Mouse (Mus musculus): ENCODE measurements around the gene Slc16a5. TPM values are rescaled to one million over a fixed set of nuclear protein-coding genes. Genes with fewer than 3 reads are reported as not detected.

The Slc16a5 gene
- polyA plus RNA-seq, 1 experiment: 0.07 TPM

DNA sequence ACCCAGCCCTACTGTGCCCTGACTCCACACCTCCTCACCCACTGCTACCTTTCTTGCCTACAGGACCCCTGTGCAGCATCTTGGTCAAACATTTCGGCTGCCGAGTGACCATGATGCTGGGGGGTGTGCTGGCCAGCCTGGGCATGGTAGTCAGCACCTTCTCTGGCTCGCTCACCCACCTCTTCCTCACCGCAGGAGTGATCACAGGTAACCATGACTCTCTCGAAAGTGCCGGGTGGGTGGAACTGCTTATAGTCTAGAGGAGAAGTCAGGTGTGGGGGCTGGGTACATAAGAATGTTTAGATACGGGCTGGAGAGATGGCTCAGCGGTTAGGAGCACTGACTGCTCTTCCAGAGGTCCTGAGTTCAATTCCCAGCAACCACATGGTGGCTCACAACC lies 2.6 kb downstream of the Slc16a5 start:
- TF ChIP-seq USF1 (IDR thresholded peaks at IDR 0.05; ENCODE audit: low read depth) (no peak), MYOG (IDR thresholded peaks at IDR 0.05; ENCODE audit: control insufficient read depth, extremely low read depth, insufficient read length) (no peak), CTCF (IDR thresholded peaks at IDR 0.05; ENCODE audit: control insufficient read depth, insufficient read depth, insufficient read length) (no peak), MYOD1 (IDR thresholded peaks at IDR 0.05; ENCODE audit: control insufficient read depth, insufficient read length, low read depth) (no peak), FOSL1 (IDR thresholded peaks at IDR 0.05; ENCODE audit: insufficient read depth, low read length, poor library complexity, severe bottlenecking) (no peak)
- Histone ChIP-seq H3K4me3 (ENCODE audit: insufficient read depth, poor library complexity, severe bottlenecking) (no peak overlapping the region), H3K27me3 (ENCODE audit: control insufficient read depth, insufficient read depth, insufficient read length) (peaks cover 17% of the 10 kb centered on the region), H3K79me3 (ENCODE audit: low read depth) (no peaks in the 10 kb centered on the region), H3ac (ENCODE audit: control insufficient read depth, insufficient read length, low read depth) (no peak overlapping the region), H3K79me2 (ENCODE audit: control insufficient read depth, insufficient read depth) (no peaks in the 10 kb centered on the region), H3K36me3 (ENCODE audit: control insufficient read depth, insufficient read depth) (no peaks in the 10 kb centered on the region)

DNA sequence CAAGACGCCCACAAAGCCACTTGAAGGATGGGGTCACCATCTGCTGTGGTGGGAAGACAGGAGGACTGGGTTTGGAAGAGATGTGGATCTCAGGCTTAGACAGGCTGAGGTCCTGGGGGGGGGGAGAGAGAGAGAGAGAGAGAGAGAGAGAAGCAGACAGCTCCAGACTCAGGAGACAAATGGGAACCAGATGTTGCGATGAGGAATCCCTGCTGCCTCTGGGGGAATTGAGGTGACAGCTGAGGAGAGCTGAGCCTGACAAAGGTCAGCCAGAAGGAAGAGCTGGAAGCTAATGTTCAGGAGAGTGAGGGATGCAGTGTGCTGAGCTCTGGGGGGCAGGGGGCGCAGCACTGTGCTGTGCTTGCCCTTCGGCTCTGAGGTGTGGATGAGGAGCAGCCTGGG lies 4.9 kb downstream of the Slc16a5 start:
- H3K79me3 ChIP-seq (ENCODE audit: low read depth): no peaks in the 10 kb centered on the region
- TF ChIP-seq CEBPB (IDR thresholded peaks at IDR 0.05; ENCODE audit: low read depth) (no peak), MYOD1 (IDR thresholded peaks at IDR 0.05; ENCODE audit: control insufficient read depth, insufficient read length, low read depth) (no peak), CTCF (IDR thresholded peaks at IDR 0.05; ENCODE audit: control insufficient read depth, insufficient read depth, insufficient read length) (no peak), MAX (IDR thresholded peaks at IDR 0.05) (no peak), USF1 (IDR thresholded peaks at IDR 0.05; ENCODE audit: low read depth) (no peak), MYOG (IDR thresholded peaks at IDR 0.05; ENCODE audit: control insufficient read depth, extremely low read depth, insufficient read length) (no peak), FOSL1 (IDR thresholded peaks at IDR 0.05; ENCODE audit: insufficient read depth, low read length, poor library complexity, severe bottlenecking) (no peak)
- no peak overlapping the region for H3K4me3 ChIP-seq (ENCODE audit: insufficient read depth, poor library complexity, severe bottlenecking)
- H3K36me3 ChIP-seq (ENCODE audit: control insufficient read depth, insufficient read depth): no peaks in the 10 kb centered on the region
- H3ac ChIP-seq (ENCODE audit: control insufficient read depth, insufficient read length, low read depth): no peak overlapping the region
- no peaks in the 10 kb centered on the region for H3K79me2 ChIP-seq (ENCODE audit: control insufficient read depth, insufficient read depth)
- peaks cover 13% of the 10 kb centered on the region for H3K27me3 ChIP-seq (ENCODE audit: control insufficient read depth, insufficient read depth, insufficient read length)

DNA sequence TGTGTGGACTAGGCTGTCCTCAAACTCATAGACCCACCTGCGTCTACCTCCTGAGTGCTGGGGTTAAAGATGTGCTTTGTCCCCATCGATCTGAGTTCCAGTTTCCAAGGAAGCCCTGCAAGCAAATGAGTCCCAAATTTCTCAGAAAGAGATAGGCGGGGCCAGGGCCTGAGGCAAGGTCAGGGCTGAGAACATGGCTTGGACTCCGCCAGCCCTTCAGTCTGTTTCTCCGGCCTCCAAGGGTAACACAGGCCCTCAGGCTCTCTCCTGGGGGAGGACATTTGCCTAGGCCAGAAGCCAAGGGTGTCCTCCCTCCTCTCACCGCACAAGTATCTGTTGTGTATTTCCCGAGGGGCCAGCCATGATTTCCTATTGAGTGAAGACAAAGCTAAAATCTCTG lies 9.9 kb downstream of the Slc16a5 start:
- Histone ChIP-seq H3K79me3 (ENCODE audit: low read depth) (no peaks in the 10 kb centered on the region), H3K79me2 (ENCODE audit: control insufficient read depth, insufficient read depth) (peaks cover 17% of the 10 kb centered on the region), H3K27me3 (ENCODE audit: control insufficient read depth, insufficient read depth, insufficient read length) (no peaks in the 10 kb centered on the region), H3K36me3 (ENCODE audit: control insufficient read depth, insufficient read depth) (no peaks in the 10 kb centered on the region), H3ac (ENCODE audit: control insufficient read depth, insufficient read length, low read depth) (no peak overlapping the region), H3K4me3 (ENCODE audit: insufficient read depth, poor library complexity, severe bottlenecking) (no peak overlapping the region)
- TF ChIP-seq FOSL1 (IDR thresholded peaks at IDR 0.05; ENCODE audit: insufficient read depth, low read length, poor library complexity, severe bottlenecking) (no peak), USF1 (IDR thresholded peaks at IDR 0.05; ENCODE audit: low read depth) (no peak), CTCF (IDR thresholded peaks at IDR 0.05; ENCODE audit: control insufficient read depth, insufficient read depth, insufficient read length) (no peak), MAX (IDR thresholded peaks at IDR 0.05) (no peak), CEBPB (IDR thresholded peaks at IDR 0.05; ENCODE audit: low read depth) (no peak), MYOD1 (IDR thresholded peaks at IDR 0.05; ENCODE audit: control insufficient read depth, insufficient read length, low read depth) (no peak), MYOG (IDR thresholded peaks at IDR 0.05; ENCODE audit: control insufficient read depth, extremely low read depth, insufficient read length) (no peak)

DNA sequence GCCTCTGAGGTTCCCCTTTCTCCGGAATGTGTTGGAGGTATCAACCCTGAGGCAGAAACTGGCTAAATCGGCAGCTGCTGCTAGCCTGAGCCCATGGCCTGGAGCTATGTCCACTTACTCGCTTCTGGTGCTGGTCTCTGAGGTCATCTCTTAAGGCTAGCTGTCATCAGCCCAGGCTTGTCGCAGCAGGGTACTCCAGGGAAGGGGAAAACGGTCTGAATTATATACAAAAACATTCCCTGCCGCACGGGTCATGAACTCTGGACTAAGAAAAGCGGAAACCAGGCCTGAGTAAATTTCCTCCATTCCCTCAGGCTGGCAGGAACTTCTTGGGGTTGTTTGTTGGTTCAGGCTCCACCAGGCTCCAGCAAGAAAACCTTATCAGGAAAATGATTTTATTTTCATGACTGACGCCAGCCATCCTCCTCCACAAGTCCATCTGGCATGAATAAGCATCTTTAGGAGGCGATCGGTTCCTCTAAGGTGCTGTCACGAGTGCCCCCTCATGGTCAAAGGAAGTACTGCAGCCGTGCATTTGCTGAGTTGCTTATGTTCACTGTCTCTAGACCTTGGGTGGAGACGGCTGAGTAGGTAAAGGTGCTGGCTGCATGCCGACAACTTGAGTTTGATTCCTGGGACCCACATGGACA lies 11.5 kb downstream of the Slc16a5 start:
- Histone ChIP-seq H3K4me3 (ENCODE audit: insufficient read depth, poor library complexity, severe bottlenecking) (no peak overlapping the region), H3K79me3 (ENCODE audit: low read depth) (peaks cover 2% of the 10 kb centered on the region), H3K36me3 (ENCODE audit: control insufficient read depth, insufficient read depth) (no peaks in the 10 kb centered on the region), H3K79me2 (ENCODE audit: control insufficient read depth, insufficient read depth) (peaks cover 22% of the 10 kb centered on the region), H3ac (ENCODE audit: control insufficient read depth, insufficient read length, low read depth) (no peak overlapping the region), H3K27me3 (ENCODE audit: control insufficient read depth, insufficient read depth, insufficient read length) (no peaks in the 10 kb centered on the region)
- TF ChIP-seq FOSL1 (IDR thresholded peaks at IDR 0.05; ENCODE audit: insufficient read depth, low read length, poor library complexity, severe bottlenecking) (no peak), CTCF (IDR thresholded peaks at IDR 0.05; ENCODE audit: control insufficient read depth, insufficient read depth, insufficient read length) (peak; percentile 88)

DNA sequence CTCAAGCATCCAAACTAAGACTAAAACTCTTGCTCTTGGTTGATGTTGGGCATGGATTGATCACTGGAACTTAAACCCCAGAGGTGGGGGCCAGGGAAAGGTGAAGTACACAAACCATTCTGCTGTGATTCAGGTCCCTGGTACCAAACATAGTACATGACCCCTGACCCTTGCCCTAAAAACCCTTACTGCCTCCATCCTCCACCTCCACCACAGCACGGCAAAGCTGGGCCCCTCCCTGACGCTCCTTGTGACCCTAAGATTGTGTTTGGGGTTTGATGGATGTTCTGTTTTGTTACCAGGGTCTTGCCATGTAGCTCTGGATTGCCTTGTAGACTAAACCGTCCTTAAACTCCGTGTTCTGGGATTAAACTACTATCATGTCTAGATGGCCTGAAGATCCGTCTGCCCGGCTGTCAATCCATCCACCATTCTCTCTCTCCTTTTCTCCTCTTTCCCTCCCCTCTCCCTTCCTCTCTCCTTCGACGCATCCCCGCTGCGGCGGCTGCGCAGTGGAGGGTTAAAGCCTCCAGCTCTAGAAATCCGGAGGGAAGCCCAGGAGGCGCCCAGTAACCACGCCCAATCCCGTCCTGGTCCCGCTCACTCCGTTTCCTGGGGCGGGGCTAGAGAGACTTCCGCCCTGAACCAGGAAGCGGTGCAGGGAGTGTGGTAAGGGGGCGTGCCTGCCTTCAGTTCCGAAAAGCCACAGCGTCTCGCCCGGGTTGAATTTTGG lies 12.9 kb downstream of the Slc16a5 start, which contains the start of gene Armc7:
Gene Armc7 (plus strand): TSS at position 643 of the 733 bp plus-strand sequence.
- Histone ChIP-seq H3K36me3 (ENCODE audit: control insufficient read depth, insufficient read depth) (no peaks in the 10 kb centered on the region), H3ac (ENCODE audit: control insufficient read depth, insufficient read length, low read depth) (peak within 1 kb of the TSS; percentile 84), H3K4me3 (ENCODE audit: insufficient read depth, poor library complexity, severe bottlenecking) (peak within 1 kb of the TSS; percentile 93), H3K27me3 (ENCODE audit: control insufficient read depth, insufficient read depth, insufficient read length) (no peaks in the 10 kb centered on the region), H3K79me3 (ENCODE audit: low read depth) (peaks cover 4% of the 10 kb centered on the region), H3K79me2 (ENCODE audit: control insufficient read depth, insufficient read depth) (peaks cover 22% of the 10 kb centered on the region)
- TF ChIP-seq USF1 (IDR thresholded peaks at IDR 0.05; ENCODE audit: low read depth): no peak
- TF ChIP-seq MYOG (IDR thresholded peaks at IDR 0.05; ENCODE audit: control insufficient read depth, extremely low read depth, insufficient read length): no peak
- TF ChIP-seq MAX (IDR thresholded peaks at IDR 0.05): peak; percentile 43
- no peak for TF ChIP-seq FOSL1 (IDR thresholded peaks at IDR 0.05; ENCODE audit: insufficient read depth, low read length, poor library complexity, severe bottlenecking)
- no peak for TF ChIP-seq CTCF (IDR thresholded peaks at IDR 0.05; ENCODE audit: control insufficient read depth, insufficient read depth, insufficient read length)
- TF ChIP-seq CEBPB (IDR thresholded peaks at IDR 0.05; ENCODE audit: low read depth): no peak
- no peak for TF ChIP-seq MYOD1 (IDR thresholded peaks at IDR 0.05; ENCODE audit: control insufficient read depth, insufficient read length, low read depth)

All from C2C12 (cell line).